Mouse (Mus musculus) liver, embryonic 15.5 days (tissue): ENCODE results near the gene Tspan14. TPM values are rescaled to one million over a fixed set of nuclear protein-coding genes. Genes with fewer than 3 reads are reported as not detected.
A peak's percentile ranks its signal among the peaks of the same experiment; 100 is the strongest.

Experiments
- ATAC-seq: fragments of 200-750 bp; cut with Nextera tagmentation; 2 replicates; pipeline ENCODE4 v1.8.0; 2017; ENCODE audit warnings: moderate number of reproducible peaks, mild to moderate bottlenecking, moderate library complexity; ENCODE audit not compliant: insufficient read depth
- H3K27ac ChIP-seq: fragments of 300-500 bp; sonication (generic); replicated peaks from 2 replicates; pipeline ENCODE4 v1.5.1; 2015; ENCODE audit warnings: mild to moderate bottlenecking, inconsistent platforms
- H3K27me3 ChIP-seq: fragments of 300-500 bp; sonication (generic); 2 replicates; pipeline ENCODE4 v1.6.1; 2015; ENCODE audit warnings: mild to moderate bottlenecking, inconsistent platforms
- H3K36me3 ChIP-seq: fragments of 300-500 bp; sonication (generic); replicated peaks from 2 replicates; pipeline ENCODE4 v1.6.1; 2015; ENCODE audit warnings: moderate library complexity, mild to moderate bottlenecking, inconsistent platforms
- H3K4me1 ChIP-seq: fragments of 300-500 bp; sonication (generic); replicated peaks from 2 replicates; pipeline ENCODE4 v1.6.1; 2015; ENCODE audit warnings: inconsistent platforms
- H3K4me2 ChIP-seq: fragments of 300-500 bp; sonication (generic); 2 replicates; pipeline ENCODE4 v1.6.1; 2015; ENCODE audit warnings: moderate library complexity, mild to moderate bottlenecking, inconsistent platforms
- H3K4me3 ChIP-seq: fragments of 300-500 bp; sonication (generic); replicated peaks from 2 replicates; pipeline ENCODE4 v1.5.1; 2015; ENCODE audit warnings: mild to moderate bottlenecking, inconsistent platforms
- H3K9ac ChIP-seq: fragments of 300-500 bp; sonication (generic); 2 replicates; pipeline ENCODE4 v1.6.1; 2015; ENCODE audit warnings: moderate library complexity, mild to moderate bottlenecking, inconsistent platforms
- H3K9me3 ChIP-seq: fragments of 300-500 bp; sonication (generic); replicated peaks from 2 replicates; pipeline ENCODE4 v1.6.1; 2016; ENCODE audit warnings: inconsistent platforms
- WGBS: fragments of 180-500 bp; shearing (Covaris S2); methylation state at CpG from one replicate; pipeline ENCODE4 v1.1.7; 2015; ENCODE audit warnings: mixed read lengths; ENCODE audit not compliant: insufficient replicate concordance; 5-methylcytosine and 5-hydroxymethylcytosine counted together
- polyA plus RNA-seq: library from polyadenylated mRNA; unstranded; fragments of >200 nt; fragmentation: Nextera tagmentation; extraction: Ambion mirVana; gene quantifications from 2 replicates; pipeline ENCODE4 v1.2.1, GENCODE M21; 2015

Gene Tspan14
- polyA plus RNA-seq, 1 experiment from 2014 or later, result 28.8 TPM

- 58% methylated on average over 7 of the region's 7 CpGs for WGBS
- Histone ChIP-seq H3K9ac (no peak overlapping the region), H3K4me1 (peaks cover 86% of the 10 kb centered on the region)
Measured at GRCm38 (mm10) chr14:40949730-40950614, 16.6 kb downstream of the Tspan14 start.

DNA sequence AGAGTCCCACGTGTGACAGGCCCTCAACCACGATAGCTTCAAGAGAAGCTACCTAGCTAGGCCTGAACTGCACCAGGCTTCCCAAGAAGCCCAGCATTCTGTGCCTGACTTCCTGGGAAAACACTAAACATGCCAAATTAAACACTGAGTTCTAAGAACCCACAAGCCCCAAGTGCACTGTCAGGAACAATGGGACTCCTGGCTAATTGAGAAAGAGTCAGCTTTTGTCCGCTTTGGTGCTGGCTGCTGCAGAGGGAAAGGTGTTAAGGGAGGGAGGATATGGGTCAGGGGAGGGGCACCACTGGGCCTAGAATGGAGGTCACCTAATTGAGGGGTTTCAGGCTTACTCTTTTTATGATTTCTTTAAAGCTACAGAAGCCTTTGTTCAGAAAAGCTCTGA lies 17.6 kb downstream of the Tspan14 start:
- Histone ChIP-seq H3K4me3 (no peak overlapping the region), H3K27ac (peak overlapping the region; percentile 49; the same call in 1 of the 2 replicates), H3K4me2 (no peak overlapping the region), H3K9me3 (no peaks in the 10 kb centered on the region), H3K9ac (no peak overlapping the region), H3K27me3 (no peaks in the 10 kb centered on the region), H3K4me1 (peaks cover 77% of the 10 kb centered on the region), H3K36me3 (no peaks in the 10 kb centered on the region)
- ATAC-seq, result no peak
- 77% methylated on average over 3 of the region's 3 CpGs for WGBS

More at GRCm38 (mm10) chr14:40949730-40950614, 16.6 kb downstream of the Tspan14 start:
- Histone ChIP-seq H3K9me3 (no peaks in the 10 kb centered on the region), H3K27me3 (no peaks in the 10 kb centered on the region), H3K4me3 (no peak overlapping the region), H3K27ac (peak overlapping the region; percentile 49), H3K4me2 (no peak overlapping the region), H3K36me3 (no peaks in the 10 kb centered on the region)
- no peak for ATAC-seq

DNA sequence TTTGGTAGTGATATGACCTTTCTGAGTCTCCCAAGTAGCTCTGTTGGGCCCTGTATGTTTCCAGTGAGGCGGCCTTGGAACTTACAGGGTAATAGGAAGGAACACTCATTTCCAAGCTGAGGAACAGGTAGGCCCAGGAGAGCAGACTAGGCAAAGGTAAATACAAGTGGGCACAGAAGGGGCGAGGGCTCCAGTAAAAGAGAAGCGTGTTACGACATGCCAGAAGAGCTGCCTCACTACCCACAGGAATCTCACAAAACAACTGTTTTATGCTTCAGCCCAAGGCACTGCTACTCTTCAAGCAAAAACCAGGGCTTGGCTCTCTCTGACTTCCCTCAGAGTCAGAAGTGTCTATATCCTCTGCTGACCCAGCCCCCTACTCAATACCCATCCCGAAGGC lies 18.1 kb downstream of the Tspan14 start:
- Histone ChIP-seq H3K9ac (peak overlapping the region; percentile 54; the same call in 1 of the 2 replicates), H3K4me1 (peaks cover 76% of the 10 kb centered on the region)

GRCm38 (mm10) chr14:40947431-40948394 lies 18.9 kb downstream of the Tspan14 start:
- Histone ChIP-seq H3K9me3 (no peaks in the 10 kb centered on the region), H3K27me3 (no peaks in the 10 kb centered on the region), H3K4me1 (peaks cover 72% of the 10 kb centered on the region), H3K27ac (peak overlapping the region; percentile 92), H3K36me3 (no peaks in the 10 kb centered on the region), H3K4me3 (peak overlapping the region; percentile 43), H3K9ac (peak overlapping the region; percentile 54), H3K4me2 (peak overlapping the region; percentile 75)
- 16% methylated on average over 14 of the region's 14 CpGs for WGBS
- ATAC-seq, result peak; percentile 98

More for the DNA sequence above, 18.1 kb downstream of the Tspan14 start:
- H3K27me3 ChIP-seq, result no peaks in the 10 kb centered on the region
- H3K4me3 ChIP-seq, result no peak overlapping the region
- 70% methylated on average over 5 of the region's 5 CpGs for WGBS
- peak overlapping the region; percentile 92 for H3K27ac ChIP-seq
- no peaks in the 10 kb centered on the region for H3K36me3 ChIP-seq
- ATAC-seq, result no peak
- no peaks in the 10 kb centered on the region for H3K9me3 ChIP-seq
- H3K4me2 ChIP-seq, result peak overlapping the region; percentile 75

DNA sequence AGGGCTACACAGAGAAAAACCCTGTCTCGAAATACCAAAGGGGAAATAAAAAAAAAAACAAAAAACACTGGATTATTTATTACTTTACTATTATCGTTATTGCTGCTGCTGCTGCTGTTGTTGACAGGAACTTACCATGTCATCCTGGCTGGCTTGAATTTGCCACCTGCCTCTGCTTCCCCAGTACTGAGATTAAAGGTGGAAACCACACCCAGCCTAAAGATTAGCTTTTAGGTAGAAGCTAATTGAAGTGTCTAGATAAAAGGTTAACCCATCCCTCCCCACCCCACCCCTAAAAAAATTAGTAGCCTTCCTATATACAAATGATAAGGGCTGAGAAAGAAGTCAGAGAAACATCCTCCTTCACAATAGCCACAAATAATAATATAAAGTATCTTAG lies 22.8 kb downstream of the Tspan14 start:
- Histone ChIP-seq H3K4me1 (peaks cover 57% of the 10 kb centered on the region), H3K27ac (no peak overlapping the region), H3K4me3 (no peak overlapping the region), H3K9me3 (no peaks in the 10 kb centered on the region), H3K9ac (no peak overlapping the region), H3K36me3 (no peaks in the 10 kb centered on the region), H3K27me3 (no peaks in the 10 kb centered on the region), H3K4me2 (no peak overlapping the region)
- no peak for ATAC-seq
- WGBS, result 64% methylated on average over 2 of the region's 2 CpGs

- ATAC-seq, result no peak
- Histone ChIP-seq H3K9me3 (no peaks in the 10 kb centered on the region), H3K9ac (no peak overlapping the region), H3K4me3 (no peak overlapping the region), H3K27me3 (no peaks in the 10 kb centered on the region), H3K27ac (no peak overlapping the region), H3K4me1 (peaks cover 43% of the 10 kb centered on the region), H3K36me3 (no peaks in the 10 kb centered on the region), H3K4me2 (no peak overlapping the region)
- WGBS, result 67% methylated on average over 2 of the region's 2 CpGs
Measured at GRCm38 (mm10) chr14:40942429-40942828, 24.2 kb downstream of the Tspan14 start.

DNA sequence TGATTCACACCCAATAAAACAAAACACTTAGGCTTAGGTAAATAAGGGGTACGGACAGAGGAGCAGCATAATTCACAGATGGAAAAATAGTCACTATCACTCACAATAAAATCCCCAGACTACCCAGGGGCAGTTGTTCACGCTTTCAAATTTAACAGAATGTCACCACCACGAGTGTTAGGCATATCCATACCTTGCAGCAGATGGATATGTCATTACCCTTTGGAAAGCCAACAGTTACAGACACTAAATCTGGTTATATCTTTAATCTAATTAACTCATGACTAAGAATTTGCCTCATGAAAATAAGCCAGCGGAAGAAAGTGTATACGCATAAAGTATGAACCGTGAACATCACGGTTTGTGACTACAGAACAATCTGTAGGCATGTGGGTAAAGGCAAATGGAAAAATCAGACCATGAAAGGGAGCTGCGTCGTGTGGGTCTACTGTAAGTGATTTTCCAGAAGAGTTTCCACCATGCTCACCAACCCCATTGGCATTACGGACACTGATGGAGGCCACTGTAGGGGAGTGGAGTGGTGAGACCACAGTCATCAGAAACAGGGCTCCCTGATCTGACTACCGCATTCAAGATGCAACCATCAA lies 28.1 kb downstream of the Tspan14 start:
- H3K36me3 ChIP-seq, result no peaks in the 10 kb centered on the region
- no peaks in the 10 kb centered on the region for H3K9me3 ChIP-seq
- no peak overlapping the region for H3K9ac ChIP-seq
- peaks cover 58% of the 10 kb centered on the region for H3K4me1 ChIP-seq
- H3K4me2 ChIP-seq, result no peak overlapping the region
- WGBS, result 83% methylated on average over 11 of the region's 11 CpGs
- no peak overlapping the region for H3K27ac ChIP-seq
- ATAC-seq, result no peak
- no peak overlapping the region for H3K4me3 ChIP-seq
- no peaks in the 10 kb centered on the region for H3K27me3 ChIP-seq

DNA sequence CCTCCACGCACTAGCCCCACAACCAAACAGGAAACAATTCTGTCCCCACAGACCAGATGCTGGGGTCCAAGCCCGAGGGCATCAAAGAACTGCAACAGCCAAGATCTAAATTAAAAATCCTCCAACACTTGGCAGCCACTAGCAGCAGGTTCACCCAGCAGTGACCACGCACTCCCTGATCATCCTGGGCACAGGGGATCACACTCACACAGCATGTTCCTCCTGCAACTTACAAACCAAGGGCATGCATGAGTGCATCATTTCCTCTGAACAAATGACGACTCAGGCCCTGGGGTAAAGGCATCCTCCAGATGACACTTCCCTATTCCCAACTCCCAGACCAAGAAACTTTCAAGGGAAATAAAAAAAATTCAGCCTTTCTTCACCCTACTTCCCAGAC lies 29.6 kb downstream of the Tspan14 start:
- Histone ChIP-seq H3K9me3 (no peaks in the 10 kb centered on the region), H3K4me1 (peaks cover 64% of the 10 kb centered on the region), H3K4me3 (no peak overlapping the region), H3K4me2 (no peak overlapping the region), H3K36me3 (no peaks in the 10 kb centered on the region), H3K9ac (no peak overlapping the region), H3K27me3 (no peaks in the 10 kb centered on the region), H3K27ac (0 out of 2 replicates have a peak overlapping the region, but pooled peaks have one; percentile 29)
- 30% methylated on average over 4 of the region's 4 CpGs for WGBS
- no peak for ATAC-seq

GRCm38 (mm10) chr14:40935481-40935880 lies 31.1 kb downstream of the Tspan14 start:
- no peak overlapping the region for H3K4me2 ChIP-seq
- H3K36me3 ChIP-seq, result no peaks in the 10 kb centered on the region
- no peak for ATAC-seq
- H3K4me1 ChIP-seq, result peaks cover 72% of the 10 kb centered on the region
- H3K27ac ChIP-seq, result no peak overlapping the region
- WGBS, result 53% methylated on average over 1 of the region's 1 CpGs
- H3K4me3 ChIP-seq, result no peak overlapping the region
- no peaks in the 10 kb centered on the region for H3K9me3 ChIP-seq
- no peaks in the 10 kb centered on the region for H3K27me3 ChIP-seq
- H3K9ac ChIP-seq, result no peak overlapping the region

DNA sequence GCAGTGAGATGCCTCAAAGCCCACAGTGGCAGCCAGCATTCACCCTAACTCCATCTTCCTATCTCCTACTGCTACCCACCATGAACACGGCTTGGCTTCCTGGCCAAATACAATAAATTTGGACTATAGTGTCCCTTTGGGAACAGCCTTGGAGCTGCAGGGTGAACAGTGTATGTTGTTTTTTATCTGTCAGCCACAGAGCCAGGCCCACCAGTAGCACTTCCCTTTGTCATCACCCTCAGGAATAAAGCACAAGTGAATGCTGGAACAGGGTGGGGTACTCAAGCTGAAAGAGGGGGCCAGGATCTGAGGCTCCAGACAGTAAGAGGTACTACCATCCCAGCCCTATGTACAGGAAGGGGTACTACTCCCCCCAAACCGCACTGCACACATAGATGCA lies 31.6 kb downstream of the Tspan14 start:
- 18% methylated on average over 2 of the region's 2 CpGs for WGBS
- no peak overlapping the region for H3K27ac ChIP-seq
- H3K36me3 ChIP-seq, result no peaks in the 10 kb centered on the region
- H3K4me1 ChIP-seq, result peaks cover 71% of the 10 kb centered on the region
- H3K27me3 ChIP-seq, result no peaks in the 10 kb centered on the region
- H3K4me2 ChIP-seq, result no peak overlapping the region
- H3K4me3 ChIP-seq, result no peak overlapping the region
- ATAC-seq, result no peak
- no peak overlapping the region for H3K9ac ChIP-seq
- H3K9me3 ChIP-seq, result no peaks in the 10 kb centered on the region
